Mouse (Mus musculus): Measurements from ENCODE around the gene Wdr72. TPM values are rescaled to one million over a fixed set of nuclear protein-coding genes. Genes with fewer than 3 reads are reported as not detected.

The Wdr72 gene
- polyA plus RNA-seq, 1 experiment from 2014 or later = 0.14 TPM

DNA sequence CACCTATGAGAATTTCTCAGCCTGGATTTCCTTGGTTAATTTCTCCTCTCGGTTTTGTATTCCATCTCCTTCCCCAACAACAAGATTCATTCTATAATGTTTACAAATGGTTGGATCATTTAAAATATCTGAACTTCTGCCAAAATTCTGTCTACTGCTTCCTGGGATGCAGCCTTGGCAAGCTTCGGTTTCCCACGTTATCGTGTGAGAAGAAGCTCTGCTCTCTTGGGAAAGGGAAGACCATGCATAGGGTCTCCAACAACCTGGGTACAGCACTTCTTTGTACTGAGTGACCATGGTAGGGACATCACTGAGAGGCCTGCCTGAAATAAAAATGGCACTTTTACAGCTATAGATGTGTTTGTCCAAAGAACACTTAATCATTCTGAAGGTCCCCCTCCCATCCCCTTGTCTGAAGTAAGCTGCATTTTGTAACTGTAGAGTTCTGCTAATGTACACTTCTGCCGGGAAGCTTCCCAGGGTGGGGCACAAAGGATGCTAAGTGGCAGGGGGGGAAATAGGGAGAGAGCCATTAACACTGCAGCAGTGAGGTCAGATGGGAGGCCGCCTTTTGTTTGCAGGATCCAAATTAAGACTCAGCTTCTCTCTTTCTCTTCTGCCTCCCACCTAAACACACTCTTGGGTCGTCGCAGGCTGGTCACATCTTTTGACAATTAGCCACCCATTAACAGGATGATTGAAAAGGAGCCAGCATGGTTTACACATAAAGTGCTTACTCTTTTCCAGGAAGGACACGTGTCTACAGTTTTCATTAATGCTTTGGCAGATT lies 220.7 kb downstream of the Wdr72 start:
- WGBS = 25% methylated on average over 9 of the region's 9 CpGs
- peaks cover 13% of the 10 kb centered on the region for H3K27me3 ChIP-seq
- H3K27ac ChIP-seq = no peak overlapping the region
- H3K4me3 ChIP-seq = no peak overlapping the region
- H3K4me2 ChIP-seq = peak overlapping the region; percentile 30
- no peaks in the 10 kb centered on the region for H3K36me3 ChIP-seq (ENCODE audit: poor library complexity, severe bottlenecking)
- H3K9me3 ChIP-seq (replicated peaks) = no peaks in the 10 kb centered on the region
- peaks cover 11% of the 10 kb centered on the region for H3K4me1 ChIP-seq
- H3K9ac ChIP-seq = no peak overlapping the region
- peak; percentile 61 for ATAC-seq

DNA sequence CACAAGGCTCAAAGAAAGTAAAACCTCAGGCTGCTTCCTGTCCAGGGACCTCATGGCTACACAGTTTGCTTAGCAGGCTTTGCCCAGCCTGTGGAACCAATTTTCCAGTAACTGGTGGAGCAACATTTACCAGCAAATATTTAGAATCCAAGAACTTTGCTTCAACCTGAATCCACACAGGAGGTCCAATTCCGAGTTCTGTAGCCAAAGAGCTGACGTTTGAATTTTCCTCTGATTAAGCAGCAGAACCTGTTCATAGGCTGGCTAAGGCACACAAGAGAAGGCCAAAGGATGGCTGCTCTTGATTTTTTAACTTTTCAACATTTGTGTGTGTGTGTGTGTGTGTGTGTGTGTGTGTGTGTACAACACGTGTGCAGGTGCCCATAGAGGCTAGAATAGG lies 222.2 kb downstream of the Wdr72 start:
- H3K9ac ChIP-seq = no peak overlapping the region

More for the DNA sequence above, 222.2 kb downstream of the Wdr72 start:
- no peak overlapping the region for H3K4me2 ChIP-seq
- H3K4me1 ChIP-seq = peaks cover 11% of the 10 kb centered on the region
- no peaks in the 10 kb centered on the region for H3K36me3 ChIP-seq (ENCODE audit: poor library complexity, severe bottlenecking)
- no peak overlapping the region for H3K4me3 ChIP-seq
- no peaks in the 10 kb centered on the region for H3K9me3 ChIP-seq (replicated peaks)
- no peak for ATAC-seq
- 80% methylated on average over 3 of the region's 3 CpGs for WGBS
- no peak overlapping the region for H3K27ac ChIP-seq
- H3K27me3 ChIP-seq = peaks cover 13% of the 10 kb centered on the region

Other genes with a start within 250 kb of the Wdr72 start
- 0.87 and 1.4 TPM in 2 replicates for gene Unc13c, start 141.4 kb upstream of the Wdr72 start, polyA plus RNA-seq (2015; fragmentation: Nextera tagmentation; extraction: Ambion mirVana)

Data from forebrain, embryonic 13.5 days (tissue).